In genomic region chrX:11269074-11269473, GRCm38 (mm10) we compare ENCODE assay signal across 13 mouse cellular contexts. TPM values are rescaled to one million over a fixed set of nuclear protein-coding genes. Genes with fewer than 3 reads are reported as not detected.
DNase-seq lines count a peak whose midpoint lies in the region; ATAC-seq and TF ChIP-seq lines count a peak whose summit lies in the region.
"Had no signal": no experiment of that assay in that cellular context is flagged by ENCODE, and none has a peak within 500 bp of the region (broad histone marks: within the 10 kb centered on the region; RNA-seq: fewer than 3 reads in every experiment).

No protein-coding gene starts in this region.

- no peak overlapping the region for H3K4me2 ChIP-seq in midbrain, postnatal 0 days (ENCODE audit: low read depth, low read length, poor library complexity, severe bottlenecking)
- H3K4me2 ChIP-seq: intestine, embryonic 15.5 days; lung, embryonic 15.5 days had no signal

- peak; percentile 18 for DNase-seq in gastrocnemius, adult 2 months
- no peak for DNase-seq in gastrocnemius, postnatal 10 days
- DNase-seq in midbrain, postnatal 0 days (ENCODE audit: low spot score), result peak; percentile 75
- DNase-seq in midbrain, embryonic 10.5 days (ENCODE audit: low spot score), result no peak
- peak; percentile 20 to 71 for DNase-seq in cerebellum, postnatal 4 days (ENCODE audit: low spot score in 2 of 2)
- peak; percentile 11 for DNase-seq in right cerebral cortex, postnatal 14 days
- no peak for DNase-seq in c-Kit-positive CD71-positive TER-119-positive erythroid progenitor cells, embryonic 14.5 days (ENCODE audit: low spot score)

- no peaks in the 10 kb centered on the region for H3K4me1 ChIP-seq in midbrain, postnatal 0 days (ENCODE audit: insufficient read depth, low read length)
- no peaks in the 10 kb centered on the region for H3K4me1 ChIP-seq in midbrain, embryonic 10.5 days
- H3K4me1 ChIP-seq: intestine, embryonic 15.5 days had no signal

- no peak overlapping the region for H3K4me3 ChIP-seq in gastrocnemius, adult 2 months
- no peak overlapping the region for H3K4me3 ChIP-seq in midbrain, postnatal 0 days (ENCODE audit: low read depth, low read length)
- no peak overlapping the region for H3K4me3 ChIP-seq in midbrain, embryonic 10.5 days
- H3K4me3 ChIP-seq: intestine, embryonic 15.5 days; lung, embryonic 15.5 days had no signal

- intact Hi-C loops in gastrocnemius, adult 2 months (cut with DNase I), result no loop called here

- H3K9me3 ChIP-seq in midbrain, postnatal 0 days (ENCODE audit: low read length), result no peaks in the 10 kb centered on the region
- no peaks in the 10 kb centered on the region for H3K9me3 ChIP-seq in midbrain, embryonic 10.5 days (replicated peaks)
- H3K9me3 ChIP-seq: intestine, embryonic 15.5 days; lung, embryonic 15.5 days had no signal

- H3K9ac ChIP-seq in midbrain, postnatal 0 days (replicated peaks; ENCODE audit: low read length, poor library complexity, severe bottlenecking), result no peak overlapping the region
- H3K9ac ChIP-seq: intestine, embryonic 15.5 days; lung, embryonic 15.5 days had no signal

- WGBS in midbrain, postnatal 0 days, result 63% methylated on average over 3 of the region's 3 CpGs
- WGBS in midbrain, embryonic 10.5 days, result 81% methylated on average over 3 of the region's 3 CpGs

- TF ChIP-seq CTCF in gastrocnemius, adult 2 months (IDR thresholded peaks at IDR 0.05), result no peak
- TF ChIP-seq CTCF in midbrain, postnatal 0 days (IDR thresholded peaks at IDR 0.05), result no peak

- H3K36me3 ChIP-seq in midbrain, postnatal 0 days (ENCODE audit: insufficient read depth, low read length), result no peaks in the 10 kb centered on the region
- no peaks in the 10 kb centered on the region for H3K36me3 ChIP-seq in midbrain, embryonic 10.5 days
- H3K36me3 ChIP-seq: intestine, embryonic 15.5 days; lung, embryonic 15.5 days had no signal

- peak; percentile 74; the same call in 1 of the 2 replicates for ATAC-seq in midbrain, postnatal 0 days (ENCODE audit: low FRiP score)
- no peak for ATAC-seq in megakaryocyte-erythroid progenitor cell, adult 5-6 weeks (replicated peaks; ENCODE audit: low FRiP score, low TSS enrichment, poor library complexity, severe bottlenecking)
- ATAC-seq: intestine, embryonic 15.5 days had no signal

- H3K27ac ChIP-seq in gastrocnemius, adult 2 months, result no peak overlapping the region
- no peak overlapping the region for H3K27ac ChIP-seq in midbrain, postnatal 0 days (ENCODE audit: low read depth, low read length)
- H3K27ac ChIP-seq in midbrain, embryonic 10.5 days (replicated peaks), result no peak overlapping the region
- H3K27ac ChIP-seq: intestine, embryonic 15.5 days; lung, embryonic 15.5 days had no signal

- H3K27me3 ChIP-seq in midbrain, postnatal 0 days (ENCODE audit: insufficient read depth, low read length), result no peaks in the 10 kb centered on the region
- peaks cover 97% of the 10 kb centered on the region for H3K27me3 ChIP-seq in midbrain, embryonic 10.5 days (ENCODE audit: low read depth, poor library complexity, severe bottlenecking)
- H3K27me3 ChIP-seq: intestine, embryonic 15.5 days had no signal

RNA-seq across cellular contexts. Expression of gene H2al1a, which starts 30.0 kb away (rescaled TPM):
- total RNA-seq in gastrocnemius, adult 2 months (2021), result not detected
- total RNA-seq in gastrocnemius, postnatal 10 days (2021), result not detected
- not detected in 2 replicates for total RNA-seq in midbrain, postnatal 0 days (2014; rRNA removed)
- polyA plus RNA-seq in midbrain, postnatal 0 days (2015; fragmentation: Nextera tagmentation; extraction: Ambion mirVana), result not detected in 2 replicates
- polyA plus RNA-seq in midbrain, embryonic 10.5 days (2016; fragmentation: Nextera tagmentation; extraction: Ambion mirVana), result not detected in 2 replicates
- not detected in 2 replicates for total RNA-seq in megakaryocyte-erythroid progenitor cell, adult 5-6 weeks (2014; fragmentation: Nextera tagmentation)
- total RNA-seq in megakaryocyte-erythroid progenitor cell, adult 5-6 weeks (2017), result not detected in 2 replicates
- total RNA-seq: gastrocnemius, adult 18-20 months; left cerebral cortex, adult 8-10 months had no signal
- polyA plus RNA-seq: intestine, embryonic 15.5 days; lung, embryonic 15.5 days; thymus, postnatal 0 days had no signal

RNA-seq across cellular contexts. Expression of gene H2al1b, which starts 33.2 kb away (rescaled TPM):
- total RNA-seq in gastrocnemius, adult 2 months (2021), result not detected
- not detected for total RNA-seq in gastrocnemius, postnatal 10 days (2021)
- total RNA-seq in midbrain, postnatal 0 days (2014; rRNA removed), result not detected in 2 replicates
- not detected in 2 replicates for polyA plus RNA-seq in midbrain, postnatal 0 days (2015; fragmentation: Nextera tagmentation; extraction: Ambion mirVana)
- not detected in 2 replicates for polyA plus RNA-seq in midbrain, embryonic 10.5 days (2016; fragmentation: Nextera tagmentation; extraction: Ambion mirVana)
- not detected in 2 replicates for total RNA-seq in megakaryocyte-erythroid progenitor cell, adult 5-6 weeks (2014; fragmentation: Nextera tagmentation)
- total RNA-seq in megakaryocyte-erythroid progenitor cell, adult 5-6 weeks (2017), result not detected in 2 replicates
- total RNA-seq: gastrocnemius, adult 18-20 months; left cerebral cortex, adult 8-10 months had no signal
- polyA plus RNA-seq: intestine, embryonic 15.5 days; lung, embryonic 15.5 days; thymus, postnatal 0 days had no signal

RNA-seq across cellular contexts. Expression of gene H2al1c, which starts 36.4 kb away (rescaled TPM):
- total RNA-seq in gastrocnemius, adult 2 months (2021), result not detected
- not detected for total RNA-seq in gastrocnemius, postnatal 10 days (2021)
- not detected in 2 replicates for total RNA-seq in midbrain, postnatal 0 days (2014; rRNA removed)
- polyA plus RNA-seq in midbrain, postnatal 0 days (2015; fragmentation: Nextera tagmentation; extraction: Ambion mirVana), result not detected in 2 replicates
- not detected in 2 replicates for polyA plus RNA-seq in midbrain, embryonic 10.5 days (2016; fragmentation: Nextera tagmentation; extraction: Ambion mirVana)
- total RNA-seq in megakaryocyte-erythroid progenitor cell, adult 5-6 weeks (2014; fragmentation: Nextera tagmentation), result not detected in 2 replicates
- not detected in 2 replicates for total RNA-seq in megakaryocyte-erythroid progenitor cell, adult 5-6 weeks (2017)
- total RNA-seq: gastrocnemius, adult 18-20 months; left cerebral cortex, adult 8-10 months had no signal
- polyA plus RNA-seq: intestine, embryonic 15.5 days; lung, embryonic 15.5 days; thymus, postnatal 0 days had no signal

RNA-seq across cellular contexts. Expression of gene H2al1d, which starts 39.5 kb away (rescaled TPM):
- not detected for total RNA-seq in gastrocnemius, adult 2 months (2021)
- not detected for total RNA-seq in gastrocnemius, postnatal 10 days (2021)
- not detected in 2 replicates for total RNA-seq in midbrain, postnatal 0 days (2014; rRNA removed)
- not detected in 2 replicates for polyA plus RNA-seq in midbrain, postnatal 0 days (2015; fragmentation: Nextera tagmentation; extraction: Ambion mirVana)
- polyA plus RNA-seq in midbrain, embryonic 10.5 days (2016; fragmentation: Nextera tagmentation; extraction: Ambion mirVana), result not detected in 2 replicates
- not detected in 2 replicates for total RNA-seq in megakaryocyte-erythroid progenitor cell, adult 5-6 weeks (2014; fragmentation: Nextera tagmentation)
- total RNA-seq in megakaryocyte-erythroid progenitor cell, adult 5-6 weeks (2017), result not detected in 2 replicates
- total RNA-seq: gastrocnemius, adult 18-20 months; left cerebral cortex, adult 8-10 months had no signal
- polyA plus RNA-seq: intestine, embryonic 15.5 days; lung, embryonic 15.5 days; thymus, postnatal 0 days had no signal

RNA-seq across cellular contexts. Expression of gene H2al1e, which starts 42.7 kb away (rescaled TPM):
- not detected for total RNA-seq in gastrocnemius, adult 2 months (2021)
- total RNA-seq in gastrocnemius, postnatal 10 days (2021), result not detected
- total RNA-seq in midbrain, postnatal 0 days (2014; rRNA removed), result not detected in 2 replicates
- polyA plus RNA-seq in midbrain, postnatal 0 days (2015; fragmentation: Nextera tagmentation; extraction: Ambion mirVana), result not detected in 2 replicates
- 0.41 TPM in 1 of 2 replicates, not detected in the other for polyA plus RNA-seq in midbrain, embryonic 10.5 days (2016; fragmentation: Nextera tagmentation; extraction: Ambion mirVana)
- not detected in 2 replicates for total RNA-seq in megakaryocyte-erythroid progenitor cell, adult 5-6 weeks (2014; fragmentation: Nextera tagmentation)
- total RNA-seq in megakaryocyte-erythroid progenitor cell, adult 5-6 weeks (2017), result not detected in 2 replicates
- total RNA-seq: gastrocnemius, adult 18-20 months had no signal
- polyA plus RNA-seq: intestine, embryonic 15.5 days; lung, embryonic 15.5 days; thymus, postnatal 0 days had no signal

Comparison
In these comparisons a context has a peak if more than half of its experiments do, and no peak if none do; other contexts are left out.
1. DNase-seq: peak in gastrocnemius, adult 2 months (single experiment), midbrain, postnatal 0 days (single experiment), cerebellum, postnatal 4 days (2 of 2) and right cerebral cortex, postnatal 14 days (single experiment); none in gastrocnemius, postnatal 10 days (single experiment), midbrain, embryonic 10.5 days (single experiment) and c-Kit-positive CD71-positive TER-119-positive erythroid progenitor cells, embryonic 14.5 days (single experiment).